Mouse (Mus musculus) thymus, adult 2 months (tissue): ENCODE measurements around the gene Trmt2a.

Experiments used
- CTCF ChIP-seq: fragments of 200-500 bp; IDR thresholded peaks from 2 replicates; pipeline ENCODE4 v1.5.1; 2012; ENCODE audit warnings: mild to moderate bottlenecking, control low read depth, low read length, moderate library complexity, borderline replicate concordance; ENCODE audit not compliant: control insufficient read depth, poor library complexity, insufficient read depth; ENCODE audit errors: extremely low read depth
- POLR2A ChIP-seq: fragments of 200-500 bp; IDR thresholded peaks from 2 replicates; pipeline ENCODE4 v1.6.1; 2012; ENCODE audit warnings: mild to moderate bottlenecking, low read length, control low read depth, moderate library complexity; ENCODE audit not compliant: control insufficient read depth, poor library complexity, insufficient read depth; ENCODE audit errors: extremely low read depth

- no peak for TF ChIP-seq CTCF
- TF ChIP-seq POLR2A: no peak
These were observed 28.5 kb upstream of the Trmt2a start for GRCm38 (mm10) chr16:18220001-18220400.
